Mouse (Mus musculus) forebrain, embryonic 10.5 days (tissue): ENCODE results near the gene Tsnaxip1. TPM values are rescaled to one million over a fixed set of nuclear protein-coding genes. Genes with fewer than 3 reads are reported as not detected.

ENCODE experiments used
- DNase-seq: peaks from one replicate; pipeline ENCODE4 v3.0.0-alpha.2; 2017; ENCODE audit warnings: low spot score; ENCODE audit errors: extremely low spot score
- H3K27ac ChIP-seq: fragments of 300-500 bp; sonication (generic); 2 replicates; pipeline ENCODE4 v1.5.1; 2016; ENCODE audit warnings: mild to moderate bottlenecking
- H3K27me3 ChIP-seq: fragments of 300-500 bp; sonication (generic); 2 replicates; pipeline ENCODE4 v1.6.1; 2016; ENCODE audit warnings: mild to moderate bottlenecking; ENCODE audit not compliant: poor library complexity, severe bottlenecking
- H3K36me3 ChIP-seq: fragments of 300-500 bp; sonication (generic); replicated peaks from 2 replicates; pipeline ENCODE4 v1.6.1; 2016; ENCODE audit warnings: mild to moderate bottlenecking, moderate library complexity
- H3K4me1 ChIP-seq: fragments of 300-500 bp; sonication (generic); 2 replicates; pipeline ENCODE4 v1.6.1; 2016
- H3K4me3 ChIP-seq: fragments of 300-500 bp; sonication (generic); 2 replicates; pipeline ENCODE4 v1.5.1; 2016; ENCODE audit warnings: mild to moderate bottlenecking, moderate library complexity
- H3K9me3 ChIP-seq: fragments of 300-500 bp; sonication (generic); 2 replicates; pipeline ENCODE4 v1.6.1; 2016; ENCODE audit warnings: mild to moderate bottlenecking, moderate library complexity
- WGBS: fragments of 180-500 bp; shearing (Covaris S2); methylation state at CpG from one replicate; pipeline ENCODE4 v1.1.7; 2016; 5-methylcytosine and 5-hydroxymethylcytosine counted together
- polyA plus RNA-seq: library from polyadenylated mRNA; unstranded; fragments of >200 nt; fragmentation: Nextera tagmentation; extraction: Ambion mirVana; gene quantifications from 2 replicates; pipeline ENCODE4 v1.2.1, GENCODE M21; 2016

The Tsnaxip1 gene
- polyA plus RNA-seq, 1 experiment from 2014 or later = 0.06 TPM

DNA sequence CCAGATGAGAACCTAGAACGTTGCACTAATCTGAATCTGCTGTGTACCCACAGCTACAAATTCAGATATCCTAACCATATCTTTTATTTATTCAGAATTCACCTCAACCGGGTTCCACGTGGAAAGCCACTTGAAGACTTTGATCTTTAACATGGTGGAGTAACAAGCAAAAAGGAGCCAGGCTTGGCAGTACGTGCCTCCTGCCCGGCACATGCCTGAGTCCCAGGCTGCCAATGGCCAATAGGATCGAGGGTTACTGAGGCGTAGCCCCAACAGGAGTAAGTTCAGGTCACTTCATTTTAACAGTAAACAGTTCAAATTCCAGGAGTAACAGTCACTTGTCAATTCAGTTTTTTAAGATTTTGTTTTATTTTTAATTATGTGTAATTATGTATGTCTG is 22.7 kb upstream of the Tsnaxip1 start:
- 94% methylated on average over 7 of the region's 7 CpGs for WGBS
- no peak for DNase-seq
- H3K4me1 ChIP-seq = 0 out of 2 replicates have a peak, but pooled peaks cover 3% of the 10 kb centered on the region
- H3K4me3 ChIP-seq = no peak overlapping the region
- no peaks in the 10 kb centered on the region for H3K27me3 ChIP-seq
- no peak overlapping the region for H3K27ac ChIP-seq
- no peaks in the 10 kb centered on the region for H3K9me3 ChIP-seq
- peaks cover 51% of the 10 kb centered on the region for H3K36me3 ChIP-seq

DNA sequence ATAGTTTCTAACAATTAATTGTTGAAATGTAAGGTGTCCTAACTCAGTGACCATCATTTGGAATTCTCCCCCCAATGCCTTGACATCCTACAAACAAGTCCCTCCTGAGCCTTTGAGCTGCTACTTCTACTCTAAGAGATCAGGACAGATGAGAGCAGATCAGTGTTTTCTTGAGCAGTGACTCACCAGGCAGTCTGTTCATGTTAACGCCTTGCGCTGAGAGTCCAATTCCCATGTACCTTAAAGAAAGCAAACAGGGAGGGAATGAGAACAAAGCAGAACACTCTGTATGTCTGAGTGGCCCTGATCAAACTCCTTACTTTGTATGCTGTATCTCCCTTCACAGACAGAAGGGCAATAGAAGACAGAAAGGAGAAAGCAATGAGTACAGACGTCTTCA is 22.2 kb upstream of the Tsnaxip1 start:
- no peak overlapping the region for H3K4me3 ChIP-seq
- H3K4me1 ChIP-seq = no peaks in the 10 kb centered on the region
- no peaks in the 10 kb centered on the region for H3K27me3 ChIP-seq
- DNase-seq = no peak
- no peaks in the 10 kb centered on the region for H3K9me3 ChIP-seq
- 84% methylated on average over 3 of the region's 3 CpGs for WGBS
- no peak overlapping the region for H3K27ac ChIP-seq
- H3K36me3 ChIP-seq = peaks cover 48% of the 10 kb centered on the region

DNA sequence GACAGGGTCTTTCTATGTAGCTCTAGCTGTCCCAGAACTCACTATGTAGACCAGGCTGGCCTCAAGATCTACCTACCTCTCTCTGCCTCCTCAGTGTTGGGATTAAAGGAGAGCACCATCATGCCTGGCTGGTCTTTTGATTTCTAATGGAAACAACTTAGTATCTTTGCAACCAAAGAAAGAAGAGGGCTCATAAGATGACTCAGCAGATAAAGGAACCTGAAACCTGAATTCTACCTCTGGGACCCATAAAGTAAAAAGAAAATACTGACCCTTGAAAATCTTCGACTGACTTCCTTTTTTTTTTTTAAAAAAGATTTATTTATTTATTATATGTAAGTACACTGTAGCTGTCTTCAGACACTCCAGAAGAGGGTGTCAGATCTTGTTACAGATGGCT is 21.6 kb upstream of the Tsnaxip1 start:
- peaks cover 47% of the 10 kb centered on the region for H3K36me3 ChIP-seq
- no peak overlapping the region for H3K27ac ChIP-seq
- no peaks in the 10 kb centered on the region for H3K9me3 ChIP-seq

DNA sequence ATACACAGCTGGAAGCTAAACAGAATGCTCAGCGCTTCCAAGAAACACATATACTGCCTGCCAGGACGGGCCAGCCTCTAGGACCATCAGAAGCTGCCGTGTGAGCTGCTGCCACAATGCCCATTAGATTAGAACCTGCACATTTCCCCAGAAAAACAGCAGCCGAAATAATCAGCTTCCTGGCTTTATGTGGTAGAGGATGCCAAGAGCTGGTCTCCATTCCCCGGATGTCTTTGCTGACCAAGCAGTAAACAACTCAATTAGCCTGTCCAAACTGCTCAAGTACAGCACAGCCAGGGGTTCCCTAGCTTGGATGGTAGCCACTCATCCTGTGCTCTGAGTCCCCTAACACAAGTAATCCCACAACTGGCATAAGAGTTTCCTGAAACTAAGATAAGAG is 19.8 kb upstream of the Tsnaxip1 start:
- Histone ChIP-seq H3K4me1 (no peaks in the 10 kb centered on the region), H3K4me3 (no peak overlapping the region), H3K36me3 (peaks cover 61% of the 10 kb centered on the region), H3K27me3 (no peaks in the 10 kb centered on the region), H3K27ac (no peak overlapping the region), H3K9me3 (no peaks in the 10 kb centered on the region)
- no peak for DNase-seq
- WGBS = 91% methylated on average over 5 of the region's 5 CpGs

More for the DNA sequence above, 21.6 kb upstream of the Tsnaxip1 start:
- Histone ChIP-seq H3K4me1 (no peaks in the 10 kb centered on the region), H3K27me3 (no peaks in the 10 kb centered on the region), H3K4me3 (no peak overlapping the region)
- 92% methylated on average over 1 of the region's 1 CpGs for WGBS
- no peak for DNase-seq

DNA sequence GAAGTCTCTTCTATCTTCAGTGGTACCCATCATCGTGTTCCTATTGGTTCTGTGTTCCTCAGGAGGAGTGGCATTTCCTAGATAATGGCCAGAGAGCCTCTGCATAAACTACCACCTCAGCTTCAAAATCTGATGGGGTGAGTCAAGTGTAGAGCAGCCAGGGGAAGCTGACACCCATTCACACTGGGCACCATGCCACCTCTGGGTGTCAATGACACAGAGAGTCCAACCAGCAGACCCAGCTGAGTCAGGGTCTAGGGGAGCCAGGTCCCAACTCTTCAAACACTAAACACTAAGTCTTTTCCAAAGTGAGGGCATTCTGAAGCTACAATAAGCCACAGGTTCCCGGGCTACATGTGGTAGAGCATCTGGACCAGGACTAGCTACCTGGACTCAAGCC is 19.1 kb upstream of the Tsnaxip1 start:
- DNase-seq = no peak
- no peak overlapping the region for H3K4me3 ChIP-seq
- WGBS = 96% methylated on average over 2 of the region's 2 CpGs
- H3K4me1 ChIP-seq = no peaks in the 10 kb centered on the region
- no peaks in the 10 kb centered on the region for H3K9me3 ChIP-seq
- peaks cover 66% of the 10 kb centered on the region for H3K36me3 ChIP-seq
- no peak overlapping the region for H3K27ac ChIP-seq
- H3K27me3 ChIP-seq = no peaks in the 10 kb centered on the region

DNA sequence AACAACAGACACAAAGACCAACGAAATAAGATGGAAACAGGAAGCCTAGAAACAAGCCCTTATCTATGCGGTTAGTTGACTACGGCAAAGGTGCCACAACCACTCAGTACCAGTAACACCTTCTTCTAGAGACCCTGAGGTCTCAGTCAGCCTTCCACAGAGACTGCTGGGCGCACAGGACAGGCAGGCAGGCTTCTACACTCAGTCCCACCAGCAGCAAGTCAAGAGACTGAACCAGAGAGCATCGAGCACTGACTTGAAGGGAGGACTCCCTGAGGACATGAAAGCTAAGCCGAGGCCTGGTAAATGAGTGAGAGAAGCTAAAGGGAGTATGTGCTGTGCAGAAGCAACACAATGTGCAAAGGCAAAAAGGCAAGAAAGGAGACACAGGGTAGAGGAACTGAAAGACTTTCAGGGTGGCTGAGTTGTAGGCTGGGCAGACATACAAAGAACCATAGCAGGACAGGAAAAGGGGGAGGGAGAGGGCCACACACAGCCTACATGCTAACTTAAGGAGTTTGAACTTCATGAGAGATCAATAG is 17.2 kb upstream of the Tsnaxip1 start:
- Histone ChIP-seq H3K27me3 (no peaks in the 10 kb centered on the region), H3K4me1 (no peaks in the 10 kb centered on the region), H3K27ac (no peak overlapping the region), H3K9me3 (no peaks in the 10 kb centered on the region), H3K4me3 (no peak overlapping the region), H3K36me3 (peaks cover 52% of the 10 kb centered on the region)
- 90% methylated on average over 6 of the region's 6 CpGs for WGBS
- DNase-seq = no peak

DNA sequence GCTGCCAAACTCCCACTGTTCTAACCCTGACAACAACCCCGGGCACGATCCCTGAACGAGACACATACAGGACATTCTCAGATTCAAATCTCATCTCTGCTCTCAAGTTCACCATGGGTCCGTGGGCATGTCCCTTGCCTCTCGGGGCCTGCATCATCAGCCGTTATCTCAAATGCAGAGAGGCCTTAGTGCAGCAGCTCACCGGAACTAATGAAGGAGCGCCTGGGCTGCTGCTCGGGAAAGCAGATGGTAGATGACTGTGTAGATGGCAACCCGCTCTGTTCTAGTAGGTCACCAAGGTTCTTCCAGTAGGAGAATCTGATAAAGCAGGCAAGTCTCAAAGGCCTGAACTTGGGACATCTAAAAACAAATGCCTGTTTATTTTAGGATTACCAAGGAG is 16.5 kb upstream of the Tsnaxip1 start:
- no peaks in the 10 kb centered on the region for H3K4me1 ChIP-seq
- 93% methylated on average over 10 of the region's 10 CpGs for WGBS

DNA sequence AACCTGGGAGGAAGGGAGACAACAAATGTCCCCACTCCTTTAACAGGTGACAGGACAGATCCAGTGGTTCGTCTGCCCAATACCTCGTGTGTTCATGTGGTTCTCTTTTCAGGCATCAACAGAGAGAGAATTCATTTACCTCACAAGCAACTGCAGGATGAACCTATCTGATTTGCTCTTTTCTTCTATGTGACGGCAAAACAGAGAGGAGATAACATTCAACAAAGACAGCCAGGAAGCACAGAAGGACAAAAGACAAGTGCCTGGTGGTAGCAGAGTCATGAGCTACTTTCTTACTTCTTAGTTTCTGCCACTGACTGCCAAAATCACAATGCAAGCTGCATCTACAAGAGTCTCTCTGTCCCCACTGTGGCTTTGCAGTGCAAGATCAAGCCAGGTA is 16.0 kb upstream of the Tsnaxip1 start:
- WGBS = 89% methylated on average over 3 of the region's 3 CpGs
- Histone ChIP-seq H3K36me3 (peaks cover 51% of the 10 kb centered on the region), H3K27ac (no peak overlapping the region)

More for the DNA sequence above, 16.5 kb upstream of the Tsnaxip1 start:
- Histone ChIP-seq H3K4me3 (no peak overlapping the region), H3K9me3 (no peaks in the 10 kb centered on the region), H3K27me3 (no peaks in the 10 kb centered on the region), H3K27ac (no peak overlapping the region), H3K36me3 (peaks cover 51% of the 10 kb centered on the region)
- no peak for DNase-seq

DNA sequence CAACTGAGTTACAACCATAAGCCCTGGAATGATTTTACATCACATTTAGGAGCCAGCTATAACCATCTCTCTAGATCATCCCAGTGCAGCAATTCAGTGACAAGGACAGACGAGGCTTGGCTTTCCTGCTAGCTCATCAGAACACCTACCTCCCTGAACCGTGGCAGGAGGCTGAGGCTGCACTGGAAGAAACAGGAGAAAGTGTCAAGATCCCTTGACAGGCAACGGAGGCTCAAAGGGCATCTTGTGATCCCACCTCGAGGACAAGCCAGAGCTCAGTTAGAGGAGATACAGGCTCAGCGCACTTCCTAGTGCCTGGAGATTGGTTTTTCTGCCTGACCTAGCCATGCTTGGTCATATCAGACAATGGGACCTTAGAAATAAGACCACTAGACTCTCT is 15.0 kb upstream of the Tsnaxip1 start:
- Histone ChIP-seq H3K9me3 (no peaks in the 10 kb centered on the region), H3K27me3 (no peaks in the 10 kb centered on the region), H3K27ac (no peak overlapping the region), H3K4me3 (no peak overlapping the region), H3K36me3 (peaks cover 59% of the 10 kb centered on the region), H3K4me1 (no peaks in the 10 kb centered on the region)
- DNase-seq = no peak
- WGBS = 90% methylated on average over 5 of the region's 5 CpGs

More for the DNA sequence above, 16.0 kb upstream of the Tsnaxip1 start:
- no peak for DNase-seq
- Histone ChIP-seq H3K9me3 (no peaks in the 10 kb centered on the region), H3K4me3 (no peak overlapping the region), H3K27me3 (no peaks in the 10 kb centered on the region), H3K4me1 (no peaks in the 10 kb centered on the region)

DNA sequence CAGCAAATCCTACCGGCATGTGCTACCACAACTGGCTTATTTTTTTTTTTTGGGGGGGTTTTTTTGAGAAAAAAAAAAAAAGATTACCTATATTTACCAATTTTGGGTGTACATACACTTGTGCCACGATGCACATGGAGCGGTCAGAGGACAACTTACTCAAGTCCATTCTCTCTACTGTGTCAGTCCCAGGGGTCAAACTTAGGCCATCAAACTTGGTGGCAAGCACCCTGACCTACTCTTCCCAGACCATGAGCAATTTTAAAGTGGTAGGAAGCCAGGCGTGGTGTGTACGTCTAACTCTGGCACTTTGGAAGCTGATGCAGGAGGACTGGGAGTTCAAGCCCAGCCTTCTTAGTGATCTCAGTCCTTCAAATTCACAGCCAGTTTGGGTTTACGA is 14.3 kb upstream of the Tsnaxip1 start:
- H3K9me3 ChIP-seq = no peaks in the 10 kb centered on the region
- H3K4me3 ChIP-seq = no peak overlapping the region
- WGBS = 93% methylated on average over 6 of the region's 6 CpGs
- H3K27ac ChIP-seq = no peak overlapping the region
- no peaks in the 10 kb centered on the region for H3K27me3 ChIP-seq
- peaks cover 62% of the 10 kb centered on the region for H3K36me3 ChIP-seq
- no peaks in the 10 kb centered on the region for H3K4me1 ChIP-seq
- no peak for DNase-seq

DNA sequence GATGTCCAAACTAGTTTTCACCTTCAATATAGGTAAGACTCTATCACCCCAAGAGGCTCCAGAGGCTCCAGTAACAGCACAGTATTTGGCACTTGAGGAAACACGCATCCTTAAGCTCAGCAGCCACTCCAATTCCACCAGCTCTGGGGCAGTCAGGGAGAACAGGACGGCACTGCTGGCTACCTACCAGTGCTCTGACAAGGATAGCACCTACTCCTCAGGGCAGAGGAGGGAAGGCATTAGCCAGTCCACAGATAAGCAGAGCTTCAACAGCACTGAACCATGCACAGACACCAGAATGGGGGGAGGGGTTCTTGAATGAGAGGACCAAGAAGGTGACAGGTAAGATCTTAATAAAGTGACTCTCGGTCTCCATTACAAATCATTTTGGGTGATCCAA is 7.9 kb upstream of the Tsnaxip1 start:
- H3K27ac ChIP-seq = no peak overlapping the region
- WGBS = 94% methylated on average over 3 of the region's 3 CpGs
- no peak overlapping the region for H3K4me3 ChIP-seq
- H3K4me1 ChIP-seq = no peaks in the 10 kb centered on the region
- H3K9me3 ChIP-seq = 0 out of 2 replicates have a peak, but pooled peaks cover 2% of the 10 kb centered on the region
- no peaks in the 10 kb centered on the region for H3K27me3 ChIP-seq
- DNase-seq = no peak
- peaks cover 83% of the 10 kb centered on the region for H3K36me3 ChIP-seq

DNA sequence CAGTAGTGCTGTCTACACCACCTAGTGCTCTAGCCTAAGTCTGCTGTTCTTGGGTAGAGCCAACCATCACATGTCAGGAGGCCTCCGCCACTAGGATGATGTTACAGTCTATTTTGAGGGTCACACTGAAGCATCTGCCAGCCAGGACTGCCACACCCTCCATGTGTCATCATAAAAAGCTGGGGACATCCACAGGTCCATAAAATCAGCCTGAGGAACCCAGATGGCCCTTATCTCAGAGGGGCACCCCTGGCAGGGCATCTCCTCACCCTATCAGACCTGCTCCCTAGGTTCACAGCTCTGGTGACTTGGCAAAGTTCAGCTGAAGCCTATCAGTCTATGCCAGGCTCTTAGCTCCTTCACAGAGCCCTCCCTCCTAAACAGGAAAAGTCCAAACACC is 6.6 kb upstream of the Tsnaxip1 start:
- Histone ChIP-seq H3K36me3 (peaks cover 91% of the 10 kb centered on the region), H3K27me3 (no peaks in the 10 kb centered on the region), H3K4me1 (peaks cover 6% of the 10 kb centered on the region), H3K4me3 (no peak overlapping the region), H3K27ac (no peak overlapping the region), H3K9me3 (0 out of 2 replicates have a peak, but pooled peaks cover 2% of the 10 kb centered on the region)
- 100% methylated on average over 1 of the region's 1 CpGs for WGBS
- DNase-seq = no peak

DNA sequence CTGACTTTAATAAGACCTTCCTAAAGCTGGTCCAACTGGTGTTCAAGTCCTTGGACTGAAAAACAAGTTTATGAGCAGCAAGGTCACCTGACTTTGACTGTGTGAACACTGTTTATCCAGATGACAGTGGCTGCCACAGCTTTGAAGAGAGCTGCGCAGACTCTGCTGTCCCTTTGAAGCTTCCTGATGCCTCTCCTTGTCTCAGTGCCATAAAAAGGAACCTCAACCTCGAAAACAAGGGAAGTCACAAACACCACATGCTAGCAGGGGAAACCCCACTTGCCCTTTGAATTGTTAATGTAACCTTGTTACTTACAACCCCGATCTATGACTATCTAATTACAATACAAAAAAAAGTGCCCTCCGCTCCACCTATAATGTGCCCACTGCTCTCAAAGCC is 2.0 kb upstream of the Tsnaxip1 start:
- no peak overlapping the region for H3K27ac ChIP-seq
- H3K27me3 ChIP-seq = no peaks in the 10 kb centered on the region
- peaks cover 53% of the 10 kb centered on the region for H3K36me3 ChIP-seq
- peaks cover 18% of the 10 kb centered on the region for H3K4me1 ChIP-seq
- 0 out of 2 replicates have a peak, but pooled peaks cover 2% of the 10 kb centered on the region for H3K9me3 ChIP-seq
- H3K4me3 ChIP-seq = peak overlapping the region; percentile 97
- DNase-seq = no peak
- 90% methylated on average over 4 of the region's 4 CpGs for WGBS

DNA sequence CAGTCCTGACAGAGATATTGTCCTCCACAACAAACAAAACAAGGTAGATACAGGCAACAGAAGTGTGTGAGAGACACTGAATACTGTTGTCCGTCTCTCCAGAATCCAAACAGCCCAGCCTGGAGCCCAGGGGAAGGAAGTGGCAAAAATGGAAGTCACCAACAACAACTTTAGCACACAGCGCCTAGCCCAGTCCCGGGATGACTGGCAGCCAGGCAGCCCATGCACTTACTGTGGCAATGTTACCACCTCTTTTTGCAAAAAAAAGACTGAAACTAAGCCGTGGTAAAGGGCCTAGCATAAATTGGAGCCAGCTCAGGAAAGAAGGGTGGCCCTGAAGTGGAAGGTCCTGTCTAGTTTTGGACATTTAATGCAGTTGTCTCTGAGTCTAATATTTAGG is 1.2 kb upstream of the Tsnaxip1 start:
- WGBS = 15% methylated on average over 4 of the region's 4 CpGs
- H3K9me3 ChIP-seq = 0 out of 2 replicates have a peak, but pooled peaks cover 2% of the 10 kb centered on the region
- H3K36me3 ChIP-seq = peaks cover 44% of the 10 kb centered on the region
- no peaks in the 10 kb centered on the region for H3K27me3 ChIP-seq
- H3K27ac ChIP-seq = peak overlapping the region; percentile 93
- peaks cover 18% of the 10 kb centered on the region for H3K4me1 ChIP-seq
- peak overlapping the region; percentile 97 for H3K4me3 ChIP-seq
- DNase-seq = no peak
